Mouse (Mus musculus): ENCODE results near the gene Gm20388.

The Gm20388 gene

DNA sequence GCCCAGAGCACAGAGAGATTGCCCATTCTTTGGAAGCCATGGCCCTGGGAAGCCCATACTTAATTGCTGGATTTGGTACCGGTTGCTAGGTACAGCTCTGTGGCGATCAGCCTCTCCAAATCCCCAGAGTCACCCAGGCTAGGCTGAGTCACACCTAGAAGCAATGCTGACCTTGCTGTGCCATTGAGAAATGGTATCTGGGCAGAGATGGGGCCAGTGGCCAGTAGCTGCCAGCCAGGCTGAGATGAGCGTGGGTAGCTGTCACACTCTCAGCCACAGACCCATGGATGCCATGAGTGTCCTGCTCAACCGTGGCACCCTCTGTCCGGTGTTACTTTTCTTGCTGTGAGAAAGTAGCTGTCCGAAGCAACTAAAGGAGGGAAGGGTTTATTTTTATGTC is 2127.4 kb downstream of the Gm20388 start:
- DNase-seq (ENCODE audit: low spot score in 2 of 2) = no peak

DNA sequence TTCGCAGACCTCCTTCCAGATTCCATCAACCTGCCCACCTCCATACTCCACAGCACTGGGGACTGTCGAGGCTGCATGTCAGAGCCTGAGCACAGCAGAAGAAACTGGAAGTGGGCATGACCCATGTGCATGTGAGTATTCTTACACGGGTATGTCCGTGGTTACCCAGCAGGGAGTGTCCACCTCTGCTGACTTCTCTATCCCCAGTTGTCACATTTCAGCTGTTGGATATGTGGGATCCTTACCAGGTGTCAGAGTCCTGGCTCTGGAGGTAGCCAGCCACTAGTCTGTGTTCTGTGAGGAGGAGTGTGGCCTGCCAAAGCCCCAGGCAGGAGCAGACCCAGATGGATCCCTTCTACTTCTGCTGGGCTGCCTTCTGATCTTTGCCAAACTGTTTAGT is 2128.8 kb downstream of the Gm20388 start:
- no peak for DNase-seq (ENCODE audit: low spot score in 2 of 2)

DNA sequence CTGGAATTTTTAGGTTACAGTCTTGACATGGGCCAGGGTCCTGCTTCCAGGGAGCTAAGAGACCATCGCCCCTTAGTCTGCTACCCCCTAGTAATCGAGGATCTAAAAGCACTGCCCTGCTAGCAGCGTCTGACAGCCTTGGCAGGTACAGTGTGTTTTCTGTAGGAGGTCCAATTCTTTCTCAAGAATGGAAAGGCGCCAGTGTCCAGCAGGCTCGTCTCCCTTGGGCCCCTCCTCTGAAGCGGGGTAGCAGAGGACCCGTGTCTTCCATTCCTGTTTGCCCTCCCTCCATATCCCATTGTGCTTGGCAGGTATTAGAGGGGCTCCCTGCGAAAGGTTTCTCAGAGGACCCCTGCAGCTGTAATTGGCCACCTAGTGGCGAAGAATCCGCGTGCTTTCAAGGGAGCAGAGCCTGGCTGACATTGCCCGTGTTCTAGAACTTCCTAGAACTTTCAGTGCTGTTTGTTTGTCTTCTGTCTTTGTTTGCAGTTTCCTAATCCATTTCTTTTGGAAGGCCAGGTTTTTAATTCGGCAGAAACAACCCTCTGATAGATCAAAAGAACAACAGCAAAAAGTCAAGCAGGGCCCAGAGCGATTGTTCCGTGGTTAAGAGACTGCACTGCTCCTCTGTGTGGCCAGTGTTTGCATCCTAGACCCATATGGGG is 2136.7 kb downstream of the Gm20388 start:
- no peak for DNase-seq (ENCODE audit: low spot score in 2 of 2)

DNA sequence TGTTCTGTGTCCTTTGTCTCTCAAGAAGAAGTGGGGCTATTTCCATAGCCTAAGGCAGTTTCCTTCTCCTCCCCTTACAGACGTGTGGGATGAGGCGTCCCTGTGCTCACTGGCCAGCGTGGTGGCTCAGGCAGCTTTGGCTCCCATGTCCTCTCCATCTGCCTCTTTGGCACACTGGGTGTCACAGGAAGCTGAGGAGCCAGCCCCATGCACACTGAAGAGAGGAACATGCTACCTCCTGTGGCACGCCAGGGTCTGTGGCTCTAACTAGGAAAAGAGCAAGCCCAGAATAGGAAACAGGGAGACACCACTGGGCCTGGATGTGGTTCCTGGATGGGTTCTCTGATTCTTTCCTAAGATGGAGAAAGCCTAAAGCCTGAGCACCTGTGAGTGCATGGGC is 2138.6 kb downstream of the Gm20388 start:
- no peak for DNase-seq (ENCODE audit: low spot score in 2 of 2)

DNA sequence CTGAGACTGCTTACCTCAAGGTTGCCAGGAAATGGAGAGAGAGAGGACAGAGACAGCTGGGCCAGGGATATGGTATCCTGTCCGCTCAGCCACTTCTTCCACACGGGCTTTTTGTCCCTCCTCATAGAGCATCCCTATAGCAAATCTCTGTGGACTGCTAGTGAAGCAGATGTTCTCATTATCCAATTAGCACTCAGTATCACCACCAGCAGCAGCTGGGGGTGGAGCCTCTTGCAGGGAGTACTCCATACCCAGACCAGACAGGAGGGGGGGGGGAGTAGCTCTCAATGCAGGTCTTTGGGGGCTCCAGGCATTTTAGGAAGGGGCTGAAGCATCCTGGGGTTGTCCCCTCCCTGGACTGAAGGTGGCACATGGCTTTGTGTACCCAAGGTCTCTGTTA is 2139.3 kb downstream of the Gm20388 start:
- DNase-seq (ENCODE audit: low spot score in 2 of 2) = no peak

DNA sequence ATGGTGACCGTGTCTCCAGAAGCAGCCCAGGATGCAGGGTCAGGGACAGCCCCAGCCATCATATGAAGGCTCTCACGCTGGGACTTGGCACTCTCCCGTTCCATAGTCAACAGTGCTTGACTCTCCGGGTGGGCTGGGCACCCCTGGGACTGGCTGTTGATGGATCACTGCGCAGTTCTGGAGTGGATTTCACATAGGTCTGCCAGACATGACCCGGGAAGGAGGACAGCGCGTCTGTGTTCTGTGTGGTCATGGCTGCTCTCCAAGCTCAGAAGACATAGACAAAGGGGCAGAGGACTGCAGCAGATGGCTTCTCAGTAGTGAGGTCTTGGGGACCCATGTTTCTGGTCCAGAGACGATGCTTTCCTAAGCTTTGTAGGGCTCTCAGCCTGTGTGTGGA is 2140.0 kb downstream of the Gm20388 start:
- DNase-seq (ENCODE audit: low spot score in 2 of 2) = no peak

DNA sequence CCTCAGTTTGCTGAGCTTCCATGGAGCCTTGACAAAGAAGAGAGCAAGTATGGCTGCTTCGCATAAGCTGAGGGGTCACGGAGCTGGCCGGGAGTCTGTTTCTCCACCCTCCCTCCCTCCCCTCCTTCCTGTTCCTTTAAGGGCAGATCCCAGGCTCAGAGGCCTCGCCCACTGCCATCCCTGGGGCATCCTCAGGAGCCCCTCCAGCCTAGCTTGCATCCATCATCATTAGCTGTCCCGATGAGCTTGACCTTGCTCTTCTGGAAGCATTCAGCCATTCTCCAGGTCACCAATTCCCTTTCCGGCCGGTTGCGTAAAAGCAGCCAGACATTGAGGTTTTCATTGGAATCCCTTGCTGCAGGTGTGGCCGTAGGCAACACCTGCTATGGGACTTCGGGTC is 2144.7 kb downstream of the Gm20388 start:
- no peak for DNase-seq (ENCODE audit: low spot score in 2 of 2)

DNA sequence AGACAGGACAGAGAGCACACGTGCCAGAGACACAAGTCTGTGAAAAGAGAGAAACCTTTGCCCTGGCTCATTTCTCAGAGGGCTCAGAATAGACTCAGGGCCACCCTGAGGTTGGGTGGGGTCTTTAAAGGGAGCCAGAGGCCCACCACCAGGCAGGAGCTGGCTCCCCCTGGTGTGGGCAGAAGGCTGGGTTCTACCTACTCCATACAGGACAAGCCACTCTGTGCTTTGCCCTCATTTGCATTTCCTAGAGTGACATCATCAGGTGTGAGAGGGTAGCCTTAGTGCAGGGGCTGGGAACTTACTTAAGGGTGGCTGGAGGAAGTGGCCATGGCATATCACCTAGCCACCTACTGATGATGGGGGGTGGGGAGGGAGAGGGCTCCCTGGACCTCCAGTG is 2145.5 kb downstream of the Gm20388 start:
- DNase-seq (ENCODE audit: low spot score in 2 of 2) = no peak

DNA sequence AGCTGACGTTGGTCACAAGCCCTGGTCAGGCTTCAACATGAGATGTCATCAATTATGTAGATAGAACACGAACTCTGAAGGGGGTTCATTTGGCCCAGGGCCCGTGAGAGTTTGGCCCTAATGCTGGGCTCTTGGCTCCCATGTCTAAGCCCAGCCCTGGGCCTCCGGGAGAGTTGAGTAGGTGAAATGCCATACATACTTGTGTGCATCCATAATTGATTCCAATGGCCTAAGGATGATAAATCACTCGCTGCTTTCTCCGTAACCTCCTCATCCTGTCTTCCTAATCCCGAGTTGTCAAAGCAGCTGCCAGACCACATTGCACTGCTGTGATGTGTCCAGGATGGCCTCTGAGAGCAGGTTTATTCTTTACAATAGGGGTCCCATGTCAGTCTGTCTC is 2146.2 kb downstream of the Gm20388 start:
- no peak for DNase-seq (ENCODE audit: low spot score in 2 of 2)

DNA sequence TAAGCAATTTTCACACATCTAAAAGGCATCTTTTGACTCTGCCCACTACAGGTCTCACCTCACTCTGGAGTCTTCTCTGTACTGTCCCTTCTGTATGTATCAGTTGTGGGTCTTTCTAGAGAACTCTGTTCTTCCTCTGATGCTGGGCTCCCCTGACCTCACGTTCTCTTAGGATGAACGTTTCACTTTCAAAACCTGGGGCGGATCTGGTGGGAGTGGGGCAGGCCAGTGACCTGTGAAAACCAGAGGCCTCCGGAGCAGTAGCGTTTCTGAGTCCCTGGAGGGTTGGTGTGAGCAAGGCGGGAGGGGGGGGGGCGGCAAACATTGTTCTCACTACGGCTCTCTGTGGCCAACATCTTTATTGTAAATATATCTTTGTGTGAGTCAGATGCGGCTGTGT is 2147.9 kb downstream of the Gm20388 start:
- DNase-seq (ENCODE audit: low spot score in 2 of 2) = no peak

DNA sequence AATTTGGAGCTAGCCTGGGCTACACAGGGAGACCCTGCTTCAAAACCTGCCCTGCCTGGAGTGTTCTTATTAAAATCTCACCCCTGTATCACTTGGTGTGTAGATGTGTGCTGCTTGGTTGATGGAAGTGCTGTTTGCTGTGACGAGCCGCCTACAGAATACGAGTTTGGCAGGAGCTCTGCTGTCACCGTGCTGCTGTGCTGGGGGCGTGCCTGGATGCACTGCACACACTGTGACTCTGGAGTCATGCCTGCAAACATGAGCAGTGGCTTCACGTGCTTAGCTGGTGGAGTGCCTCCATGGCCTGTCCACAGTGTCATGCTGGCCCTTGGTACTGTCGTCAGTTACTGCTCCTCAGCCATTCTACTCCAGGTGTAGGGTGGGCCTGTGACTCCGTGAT is 2148.3 kb downstream of the Gm20388 start:
- peak; percentile 56 to 72 for DNase-seq (ENCODE audit: low spot score in 2 of 2)

DNA sequence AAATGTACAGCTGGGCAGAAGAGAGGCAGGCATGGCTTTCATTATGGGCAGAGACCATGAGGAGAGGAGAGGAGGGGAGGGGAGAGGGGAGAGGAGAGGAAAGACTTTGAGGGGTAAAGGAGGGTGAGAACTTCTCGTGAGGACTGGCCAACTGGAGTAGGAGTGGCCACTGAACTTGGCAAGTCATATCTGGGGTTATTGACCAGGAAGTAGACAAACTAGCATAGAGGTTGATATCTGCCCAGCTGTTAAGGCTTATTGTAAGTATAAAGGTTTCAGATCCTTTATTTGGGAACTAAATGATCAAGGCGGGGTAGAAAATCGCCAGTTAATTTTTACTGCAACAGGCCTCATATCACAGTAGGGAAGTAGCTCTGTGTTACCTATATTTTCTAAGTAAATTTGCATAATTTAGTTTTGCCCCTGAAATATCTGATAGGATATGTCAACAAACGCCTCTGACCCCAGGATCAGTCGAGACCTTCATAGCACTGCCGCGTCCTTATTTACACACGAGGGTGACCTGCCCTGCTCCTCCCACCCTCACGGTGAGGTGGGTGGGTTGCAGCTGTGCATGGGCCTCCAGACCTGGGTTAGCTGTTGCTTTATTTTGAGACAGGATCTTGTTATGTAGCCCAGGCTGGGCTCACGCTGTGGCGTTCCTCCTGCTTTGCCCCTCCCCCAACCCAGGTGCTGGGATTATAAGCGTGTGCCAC is 2152.0 kb downstream of the Gm20388 start:
- DNase-seq (ENCODE audit: low spot score in 2 of 2) = no peak

DNA sequence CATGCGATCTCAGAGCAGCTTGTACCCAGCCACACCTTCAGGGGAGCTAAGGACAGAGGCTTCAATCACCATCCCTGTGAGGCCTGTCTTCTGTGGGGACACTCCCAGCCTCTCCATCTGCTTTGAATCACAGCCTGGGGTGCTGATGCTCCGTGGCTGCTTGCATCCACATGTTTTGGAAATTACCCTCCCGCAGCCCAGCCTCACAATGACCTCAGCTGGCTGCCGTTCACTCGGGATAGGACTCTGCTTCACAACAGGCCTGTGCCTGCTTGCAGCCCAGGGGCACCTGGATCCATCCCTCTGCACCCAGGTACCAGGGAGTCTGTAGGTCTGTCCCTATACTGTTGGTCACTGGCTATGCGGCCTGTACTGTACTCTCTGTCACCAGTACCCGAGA is 2153.7 kb downstream of the Gm20388 start:
- DNase-seq (ENCODE audit: low spot score in 2 of 2) = no peak

DNA sequence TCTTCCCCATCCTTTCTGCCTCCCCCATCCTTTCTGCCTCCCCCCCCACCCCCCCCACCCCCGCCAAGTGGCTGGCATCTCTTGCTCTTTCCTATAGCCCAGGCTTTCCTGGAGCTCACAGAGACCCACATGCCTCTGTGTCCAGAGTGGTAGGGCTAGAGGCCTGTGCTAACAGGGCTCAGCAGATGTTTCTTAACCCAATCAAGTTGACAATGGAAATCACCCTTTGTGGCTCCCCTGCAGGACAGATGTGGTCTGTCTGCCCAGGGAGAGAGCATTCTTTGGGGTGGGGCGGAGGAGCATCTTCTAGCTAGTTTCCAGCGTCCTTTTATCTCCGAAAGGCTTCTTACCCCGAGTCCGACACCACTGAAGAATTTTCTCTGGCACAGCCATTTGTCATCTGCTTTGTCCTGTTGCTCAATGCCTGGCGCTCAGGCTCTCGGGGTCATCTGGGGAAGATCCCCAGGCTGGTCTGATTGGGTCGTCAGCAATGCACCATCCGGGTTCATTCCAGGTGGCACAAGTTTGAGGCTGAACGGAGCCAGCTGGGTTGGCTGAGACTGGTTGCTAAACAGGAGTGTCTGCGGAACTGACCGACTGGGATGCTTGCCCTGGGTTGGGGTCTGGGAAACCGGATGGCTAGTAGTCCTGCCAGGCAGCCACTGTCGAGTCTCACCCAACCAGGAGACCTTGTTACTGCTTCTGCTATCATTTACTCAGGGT is 2157.3 kb downstream of the Gm20388 start:
- no peak for DNase-seq (ENCODE audit: low spot score in 2 of 2)

DNA sequence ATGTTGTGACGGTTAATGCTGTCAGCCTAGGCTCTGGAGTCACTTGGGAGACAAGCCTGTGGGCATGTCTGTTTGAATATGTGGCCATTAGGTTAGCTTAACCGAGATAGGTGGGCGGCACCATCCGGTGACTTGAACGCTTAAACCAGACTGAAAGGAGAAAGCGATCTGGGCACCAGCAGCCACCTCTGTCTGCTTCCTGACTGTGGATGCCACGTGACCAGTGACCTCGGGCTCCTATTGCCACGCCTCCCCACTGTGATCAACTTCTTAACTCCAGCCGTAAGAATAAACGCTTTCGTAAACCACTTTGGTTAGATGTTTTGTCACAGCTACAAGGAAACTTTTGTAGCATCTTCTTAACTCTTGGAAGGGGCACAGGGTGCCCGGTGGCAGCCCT is 2158.0 kb downstream of the Gm20388 start:
- no peak for DNase-seq (ENCODE audit: low spot score in 2 of 2)

DNA sequence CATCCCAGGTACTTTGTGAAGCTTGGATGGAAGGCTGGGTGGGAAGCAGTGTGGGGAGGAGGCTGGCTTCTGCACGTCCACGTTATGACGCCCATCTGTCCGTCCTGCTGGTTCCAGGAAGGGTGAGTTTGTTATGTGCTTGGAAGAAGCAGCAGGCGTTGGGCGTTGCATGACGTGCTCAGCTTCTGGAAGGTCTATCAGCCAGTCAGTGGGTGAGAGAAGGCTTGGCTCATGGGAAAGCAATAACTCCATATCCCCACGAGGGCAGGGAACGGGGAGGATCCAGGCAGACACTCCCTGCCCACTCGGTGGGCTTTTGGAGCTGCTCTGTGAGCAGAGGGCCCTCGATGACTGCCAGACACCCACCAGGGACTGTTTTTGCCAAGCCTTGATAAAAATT is 2158.6 kb downstream of the Gm20388 start:
- peak; percentile 32 to 45 for DNase-seq (ENCODE audit: low spot score in 2 of 2)

DNA sequence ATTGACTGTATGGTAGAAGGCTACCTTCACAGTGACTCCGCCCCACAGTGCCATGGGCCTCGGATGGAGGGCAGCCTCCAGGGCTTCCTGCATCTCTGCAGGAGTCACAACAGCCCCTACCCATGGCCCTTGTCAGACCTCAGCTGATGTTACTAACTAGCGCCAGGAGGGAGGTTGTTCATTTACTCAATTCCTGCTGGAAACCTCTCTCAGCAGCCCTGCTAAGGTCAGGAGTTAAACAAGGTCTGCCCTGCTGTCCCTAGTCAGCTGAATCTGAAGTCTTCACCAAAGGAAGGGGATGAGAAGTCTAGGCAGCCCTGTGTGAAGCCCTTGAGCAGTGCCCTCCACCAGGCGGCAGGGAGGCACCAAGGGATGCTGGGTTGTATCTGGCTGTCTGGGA is 2160.6 kb downstream of the Gm20388 start:
- no peak for DNase-seq (ENCODE audit: low spot score in 2 of 2)

DNA sequence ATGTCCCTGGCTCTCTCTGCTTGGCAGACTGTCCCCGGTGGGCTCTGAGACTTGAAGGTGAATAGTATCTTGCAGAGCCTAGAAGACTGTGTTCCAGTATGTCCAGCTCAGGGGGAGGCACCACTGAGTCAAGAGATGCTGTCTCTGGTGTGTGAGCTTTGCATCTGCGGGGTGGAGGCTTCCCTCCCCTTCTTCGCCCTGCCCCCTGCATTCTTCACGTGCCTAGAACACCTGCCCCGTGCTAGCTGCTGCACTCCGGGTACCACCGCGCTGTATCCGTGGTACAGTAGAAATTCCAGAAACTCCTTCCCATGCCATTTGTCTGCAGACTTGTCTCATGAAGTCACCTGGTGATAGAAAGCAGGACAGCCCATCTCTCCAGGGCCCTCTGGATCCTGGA is 2163.3 kb downstream of the Gm20388 start:
- DNase-seq (ENCODE audit: low spot score in 2 of 2) = no peak

DNA sequence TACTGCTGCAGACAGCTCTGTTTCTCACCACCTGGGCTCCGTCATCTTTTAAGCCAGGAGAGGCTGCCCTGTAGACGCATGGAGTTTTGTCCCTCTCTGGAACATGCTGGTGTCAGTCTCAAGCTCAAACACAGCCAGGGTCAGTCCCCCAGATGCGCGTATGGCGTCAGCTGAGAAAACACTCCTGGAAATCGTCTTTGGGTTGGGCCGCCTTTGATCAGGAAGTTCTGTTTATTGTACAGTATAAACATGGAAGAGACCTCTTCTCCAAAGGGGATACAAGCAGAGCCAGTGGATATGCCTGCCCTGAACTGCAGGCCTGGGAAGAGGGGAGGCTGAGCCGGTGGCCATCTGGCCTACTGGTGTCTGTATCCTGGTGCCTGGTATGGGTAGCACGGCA is 2163.8 kb downstream of the Gm20388 start:
- no peak for DNase-seq (ENCODE audit: low spot score in 2 of 2)

DNA sequence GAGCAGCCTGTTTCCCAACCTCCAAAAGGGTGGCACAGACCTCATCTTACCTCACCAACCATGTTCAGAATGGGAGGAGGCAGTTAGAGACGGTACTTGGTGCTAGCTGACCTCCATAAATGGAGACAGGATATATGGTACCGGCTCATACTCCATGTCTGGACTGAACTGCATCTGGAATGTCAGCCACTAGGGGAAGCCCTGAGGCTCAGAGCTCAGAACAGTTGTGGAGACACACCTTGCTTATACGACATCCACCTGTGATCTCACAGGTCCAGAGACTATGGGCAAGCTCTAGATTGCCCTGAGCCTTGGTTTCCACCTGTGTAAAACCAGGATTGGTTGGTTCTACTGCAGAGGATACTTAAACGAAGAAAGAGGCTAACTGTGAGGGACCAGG is 2164.3 kb downstream of the Gm20388 start:
- no peak for DNase-seq (ENCODE audit: low spot score in 2 of 2)

DNA sequence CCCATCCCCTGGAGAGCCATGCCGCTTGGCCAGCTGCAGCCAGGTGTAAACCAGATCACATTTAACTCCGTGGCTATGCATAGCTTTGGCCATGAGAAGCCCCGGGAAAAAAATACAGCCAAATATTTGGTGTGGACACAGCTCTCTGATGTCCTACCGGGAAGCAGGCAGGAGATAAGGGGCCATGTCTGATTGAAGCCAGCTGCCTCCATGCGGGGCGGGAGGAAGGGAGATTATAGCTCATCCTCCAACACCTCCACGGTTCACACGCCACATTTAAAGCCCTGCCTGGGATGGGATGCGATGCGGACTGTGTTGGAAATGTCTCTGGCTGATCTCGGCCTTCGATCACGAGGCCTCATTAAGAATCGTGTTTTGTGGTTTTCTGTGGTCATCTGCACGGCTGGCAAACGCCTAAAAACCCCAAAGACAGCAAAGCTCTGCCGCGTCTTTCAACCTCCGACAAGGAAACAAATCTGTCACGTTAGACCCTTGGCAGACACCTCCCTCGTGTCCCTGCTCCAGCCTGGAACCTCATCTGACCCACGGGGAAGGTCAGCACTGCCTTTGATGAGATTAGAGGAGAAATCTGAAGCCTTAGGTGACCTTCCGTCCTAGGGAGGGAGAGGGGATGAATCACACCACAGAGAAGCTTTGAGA is 2165.7 kb downstream of the Gm20388 start:
- no peak for DNase-seq (ENCODE audit: low spot score in 2 of 2)

DNA sequence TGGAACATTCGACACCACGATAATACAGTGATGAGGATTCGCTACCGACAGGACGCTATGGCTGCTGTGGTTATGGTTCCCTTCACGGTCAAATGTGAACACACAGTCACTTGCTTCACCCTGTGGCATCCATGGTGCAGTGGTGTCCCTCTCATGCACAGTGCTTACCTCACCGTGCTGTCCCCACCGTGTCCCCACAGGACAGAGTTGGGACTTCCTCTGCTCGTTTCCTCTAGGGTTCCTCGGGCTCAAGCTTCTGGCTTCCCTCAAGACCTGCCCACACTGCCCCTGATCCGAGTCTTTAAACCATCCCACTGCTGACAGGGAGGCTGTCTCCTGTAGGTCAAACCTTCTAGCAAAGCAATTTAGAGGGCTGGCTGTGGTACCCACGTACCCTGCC is 2167.7 kb downstream of the Gm20388 start:
- DNase-seq (ENCODE audit: low spot score in 2 of 2) = no peak

DNA sequence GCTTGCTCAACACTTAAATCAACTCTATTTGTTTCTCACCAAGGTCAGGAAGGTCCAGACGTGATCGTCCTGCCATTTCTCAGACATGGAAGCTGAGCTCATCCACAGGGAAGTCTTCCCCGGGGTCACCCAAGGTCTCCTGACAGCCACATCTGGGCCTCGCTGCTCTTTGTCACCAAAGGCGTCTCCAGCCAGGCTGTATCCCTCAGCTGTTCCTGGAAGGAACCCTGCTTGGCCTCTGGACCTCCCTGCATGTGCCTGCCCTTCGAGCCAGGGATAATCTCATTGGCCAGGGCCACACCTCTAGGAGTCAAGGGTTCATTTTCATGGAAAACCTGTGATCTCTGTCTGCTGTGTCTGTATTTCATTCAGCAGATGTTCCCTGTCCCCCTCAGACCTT is 2168.5 kb downstream of the Gm20388 start:
- DNase-seq (ENCODE audit: low spot score in 2 of 2) = no peak

Data from right cerebral cortex, postnatal 36 days (tissue).